Mouse (Mus musculus): ENCODE data around the gene Dnmbp.

DNA sequence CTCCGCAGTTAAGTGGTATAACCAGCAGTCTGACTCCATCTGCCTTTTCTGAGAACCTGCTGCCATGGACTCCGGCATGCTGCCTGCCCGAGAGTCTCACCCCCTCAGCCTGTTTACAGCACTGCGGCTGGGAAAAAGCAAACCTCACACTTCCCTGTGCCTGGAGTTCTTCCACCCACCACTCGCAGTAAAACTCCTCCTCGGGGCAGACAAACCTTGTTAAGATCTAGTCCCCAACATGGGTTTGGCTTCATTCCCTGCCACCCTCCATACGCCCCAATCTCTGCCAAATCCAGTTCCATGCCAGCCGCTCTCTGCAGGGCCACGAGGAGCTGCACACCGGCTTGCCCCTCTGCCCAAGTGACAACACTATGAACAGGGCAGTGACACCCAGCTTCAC lies 12.9 kb downstream of the Dnmbp start:
- TF ChIP-seq CTCF (IDR thresholded peaks at IDR 0.05; ENCODE audit: low read depth) (no peak), EP300 (optimal IDR thresholded peaks at IDR 0.05) (no peak)
